Mouse (Mus musculus): ENCODE results near the gene Crb3. TPM values are rescaled to one million over a fixed set of nuclear protein-coding genes. Genes with fewer than 3 reads are reported as not detected.
A peak's percentile ranks its signal among the peaks of the same experiment; 100 is the strongest.

The Crb3 gene
- total and polyA plus RNA-seq, 3 experiments: 0.63 to 1.8 (median 1.1) TPM

- peak; percentile 27 for DNase-seq
These were observed 3.2 kb downstream of the Crb3 start for GRCm38 (mm10) chr17:57062011-57062521.

- peak; percentile 14 for DNase-seq
These were observed 3.6 kb downstream of the Crb3 start for GRCm38 (mm10) chr17:57062548-57062947.

GRCm38 (mm10) chr17:57063031-57063430 lies 4.1 kb downstream of the Crb3 start:
- DNase-seq: no peak

- DNase-seq: no peak
These were observed 8.0 kb downstream of the Crb3 start for GRCm38 (mm10) chr17:57066908-57067307.

DNA sequence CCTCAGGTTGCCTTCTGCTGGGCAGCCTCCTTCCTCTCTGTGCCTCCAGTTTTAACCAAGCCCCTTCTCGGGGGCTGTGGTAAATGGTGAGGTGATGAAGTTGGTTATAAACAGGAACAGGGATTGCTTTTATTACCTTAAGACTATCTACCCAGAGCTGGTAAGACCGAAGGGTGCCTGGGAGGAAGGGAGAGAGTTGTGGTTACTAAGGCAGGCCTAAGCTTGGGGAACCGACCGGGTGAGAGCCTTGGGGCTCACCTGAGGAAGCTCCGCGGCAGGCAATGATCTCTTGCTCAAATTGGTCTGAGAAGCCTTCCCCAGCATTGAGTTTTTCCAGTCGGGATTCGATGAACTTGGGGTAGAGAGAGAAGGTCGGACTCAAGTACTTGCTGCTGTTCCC lies 11.4 kb downstream of the Crb3 start:
- no peak for DNase-seq

GRCm38 (mm10) chr17:57070699-57071098 lies 11.8 kb downstream of the Crb3 start:
- no peak for DNase-seq

- DNase-seq: no peak
These were observed 18.0 kb downstream of the Crb3 start for GRCm38 (mm10) chr17:57076916-57077315.

DNA sequence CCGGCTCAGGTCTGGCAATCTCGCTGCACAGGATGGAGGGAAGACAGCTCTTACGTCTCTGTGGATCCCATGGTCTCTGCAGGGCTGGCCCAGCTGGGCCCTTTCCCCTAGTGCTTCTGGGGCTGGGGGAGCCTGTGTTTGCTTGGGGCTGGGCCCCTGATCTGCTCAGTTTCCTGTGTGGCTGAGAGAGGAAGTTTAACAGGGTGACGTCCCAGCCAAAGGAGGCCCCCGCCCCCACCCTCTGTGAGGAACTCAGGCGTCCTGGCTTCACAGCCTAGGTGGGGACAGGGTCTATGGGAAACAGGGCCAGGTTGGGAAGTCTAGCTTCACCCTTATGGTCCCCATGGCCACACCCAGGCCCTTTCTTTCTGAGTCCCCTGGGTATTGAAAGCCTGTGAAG lies 19.4 kb downstream of the Crb3 start, which contains the start of gene Dennd1c:
TSS of gene Dennd1c (minus strand) at position 179 of the 400 bp plus-strand sequence.
- DNase-seq: no peak

DNA sequence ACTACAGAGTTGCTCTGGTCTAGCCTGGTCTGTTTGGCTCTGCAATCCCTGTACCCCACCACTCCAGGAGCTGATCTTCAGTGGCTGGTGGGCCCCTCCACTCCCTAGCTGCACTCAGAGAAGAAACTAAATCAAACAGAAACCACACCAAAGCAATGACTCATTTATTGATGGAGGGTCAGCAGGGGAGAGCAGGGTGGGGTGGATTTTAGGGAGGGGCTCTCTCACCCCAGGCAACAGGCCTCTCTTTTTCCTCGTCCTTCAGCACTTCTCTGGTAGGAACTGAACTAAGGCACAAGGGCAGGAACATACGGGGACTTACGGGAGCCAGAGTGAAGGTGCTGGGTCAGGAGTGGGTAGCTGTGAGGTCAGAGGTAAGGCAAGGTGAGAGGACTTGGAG lies 21.0 kb downstream of the Crb3 start:
- DNase-seq: no peak

DNA sequence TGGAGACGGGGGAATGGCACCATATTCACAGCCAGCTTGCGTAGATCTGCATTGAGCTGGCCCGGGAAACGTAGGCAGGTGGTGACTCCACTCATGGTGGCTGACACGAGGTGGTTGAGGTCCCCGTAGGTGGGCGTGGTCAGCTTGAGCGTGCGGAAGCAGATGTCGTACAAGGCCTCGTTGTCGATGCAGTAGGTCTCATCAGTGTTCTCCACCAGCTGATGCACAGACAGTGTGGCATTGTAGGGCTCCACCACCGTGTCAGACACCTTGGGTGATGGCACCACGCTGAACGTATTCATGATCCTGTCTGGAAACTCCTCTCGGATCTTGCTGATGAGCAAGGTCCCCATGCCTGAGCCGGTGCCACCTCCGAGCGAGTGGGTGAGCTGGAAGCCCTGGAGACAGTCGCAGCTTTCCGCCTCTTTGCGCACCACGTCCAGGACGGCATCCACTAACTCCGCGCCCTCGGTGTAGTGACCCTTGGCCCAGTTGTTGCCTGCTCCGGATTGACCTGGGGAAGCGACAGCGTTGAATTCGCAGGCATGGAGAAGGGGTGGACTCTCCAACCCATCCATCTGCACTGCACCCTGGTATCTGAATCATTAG lies 22.4 kb downstream of the Crb3 start:
- no peak for DNase-seq

- DNase-seq: no peak
These were observed 23.6 kb downstream of the Crb3 start for GRCm38 (mm10) chr17:57082481-57082880.

DNA sequence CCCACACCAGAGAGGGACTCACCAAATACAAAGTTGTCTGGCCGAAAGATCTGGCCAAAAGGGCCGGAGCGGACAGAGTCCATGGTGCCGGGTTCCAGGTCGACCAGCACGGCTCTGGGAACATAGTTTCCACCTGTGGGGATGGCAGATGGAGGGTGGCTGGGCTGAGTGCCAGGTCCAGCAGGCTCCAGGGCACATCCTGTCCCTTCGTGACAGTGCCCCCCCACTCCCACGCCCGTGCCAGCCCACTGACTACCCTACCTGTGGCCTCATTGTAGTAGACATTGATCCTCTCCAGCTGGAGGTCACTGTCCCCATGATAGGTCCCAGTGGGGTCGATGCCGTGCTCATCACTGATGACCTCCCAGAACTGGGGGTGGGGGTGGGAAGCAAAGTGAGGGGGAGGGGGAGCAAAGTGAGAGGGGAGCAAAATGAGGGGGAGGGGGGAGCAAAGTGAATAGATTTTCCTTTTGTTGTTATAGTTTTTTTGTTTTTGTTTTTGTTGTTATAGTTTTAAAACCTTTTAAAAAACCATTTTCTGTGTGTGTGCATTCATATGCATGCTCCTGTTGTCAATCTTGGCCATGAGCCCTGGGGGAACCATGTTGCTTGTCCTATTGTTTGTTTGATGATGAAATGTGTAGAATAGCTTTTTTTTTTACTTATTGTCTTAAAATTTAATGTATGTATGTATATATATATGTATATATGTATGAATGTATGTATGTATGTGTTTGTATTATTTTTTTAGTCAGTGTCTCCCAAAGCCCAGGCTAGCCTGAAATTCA lies 27.3 kb downstream of the Crb3 start:
- no peak for DNase-seq

- DNase-seq: peak; percentile 30
These were observed 28.3 kb downstream of the Crb3 start, which contains the start of gene Tubb4a for GRCm38 (mm10) chr17:57087049-57087832. Gene Tubb4a (minus strand): TSS chr17:57087782.

GRCm38 (mm10) chr17:57094222-57094621 lies 35.3 kb downstream of the Crb3 start:
- DNase-seq: peak; percentile 24

- DNase-seq: peak; percentile 49
These were observed 37.1 kb downstream of the Crb3 start for GRCm38 (mm10) chr17:57095855-57096622.

GRCm38 (mm10) chr17:57096623-57096920 lies 37.7 kb downstream of the Crb3 start:
- peak; percentile 83 for DNase-seq

- DNase-seq: no peak
These were observed 39.4 kb downstream of the Crb3 start for GRCm38 (mm10) chr17:57098321-57098720.

DNA sequence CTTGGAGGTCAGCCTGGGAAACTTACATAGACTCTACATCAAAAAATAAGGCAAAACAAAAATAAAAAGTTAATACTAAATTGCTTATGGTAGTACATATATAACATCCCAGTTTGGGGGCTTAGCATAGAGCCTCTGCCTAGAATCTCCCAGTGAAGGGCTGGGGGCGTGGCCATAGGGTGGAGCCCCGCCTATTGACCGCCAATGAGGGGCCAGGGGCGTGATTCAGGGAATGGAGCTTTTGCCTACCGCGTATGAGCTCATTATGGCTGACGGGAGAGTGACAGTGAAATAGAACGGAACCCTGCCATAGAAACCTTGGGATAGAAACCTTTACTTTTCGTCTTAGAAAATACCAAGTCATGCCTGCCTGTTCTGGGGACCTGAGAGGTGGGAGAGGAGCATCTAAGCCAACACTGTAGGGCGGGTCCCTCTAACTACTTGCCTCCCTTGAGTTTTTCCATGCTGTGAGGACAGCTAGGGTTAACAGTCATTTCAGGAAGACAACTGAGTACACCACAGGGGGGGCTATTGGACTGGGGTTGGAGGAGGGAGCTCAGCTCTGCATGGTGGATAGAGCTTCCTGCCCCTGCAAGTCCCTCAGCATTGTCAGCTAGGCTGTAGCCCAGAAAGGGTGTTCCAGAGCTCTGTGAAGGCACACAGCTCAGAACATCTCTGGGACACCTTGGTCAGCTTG lies 40.9 kb downstream of the Crb3 start:
- no peak for DNase-seq

GRCm38 (mm10) chr17:57102276-57102675 lies 43.4 kb downstream of the Crb3 start:
- no peak for DNase-seq

DNA sequence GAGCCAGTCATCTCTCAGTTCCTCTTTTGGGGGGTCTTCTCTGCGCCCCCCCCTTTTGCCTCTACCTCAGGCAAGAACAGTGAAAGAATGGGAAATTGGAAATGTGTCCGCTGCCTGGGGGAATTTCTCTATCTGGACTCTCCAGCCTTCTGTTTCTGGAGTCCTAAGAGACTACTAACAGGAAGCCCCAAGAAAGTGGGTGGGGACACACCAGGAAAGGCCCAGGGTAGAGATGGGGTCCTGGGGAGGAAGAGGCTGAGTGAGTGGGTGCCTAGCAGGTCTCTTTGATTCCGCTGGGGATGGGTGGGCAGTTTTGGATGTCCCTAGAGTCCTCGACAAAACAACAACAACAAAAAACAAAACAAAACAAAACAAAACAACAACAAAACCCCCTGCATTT lies 45.6 kb downstream of the Crb3 start:
- no peak for DNase-seq

All from adrenal gland, adult 2 months (tissue).